ENCODE assay signal across 18 mouse cellular contexts in the genomic region with DNA sequence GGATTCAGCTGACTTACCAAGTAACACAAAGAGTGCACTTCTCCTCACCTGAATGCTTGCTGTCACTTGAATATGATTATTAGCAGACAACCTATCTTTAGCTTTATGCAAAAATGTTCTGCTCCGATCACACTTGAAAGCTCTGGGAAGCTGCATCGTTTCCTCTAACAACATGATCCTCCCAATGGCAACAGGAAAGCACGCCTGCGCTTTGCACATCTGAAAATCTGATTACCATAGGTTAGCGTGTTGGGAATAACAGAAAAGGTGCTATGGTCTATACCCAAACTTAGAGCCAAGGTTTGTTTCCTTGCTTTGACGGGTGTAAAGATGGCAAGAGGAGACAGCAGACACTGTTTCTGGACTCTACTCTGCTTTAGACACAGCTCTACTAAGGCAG.
"Had no signal": no experiment of that assay in that cellular context is flagged by ENCODE, and none has a peak within 500 bp of the region (broad histone marks: within the 10 kb centered on the region; RNA-seq: fewer than 3 reads in every experiment).

No protein-coding gene starts in this region.

- H3K27ac ChIP-seq: midbrain, embryonic 10.5 days; midbrain, embryonic 13.5 days; neural tube, embryonic 13.5 days; neural tube, embryonic 15.5 days had no signal

- DNase-seq: lung, adult 18-20 months; lung, embryonic 14.5 days; lung, postnatal 10 days; lung, postnatal 4 days; retina, postnatal 1 day; right cerebral cortex, adult 18-20 months; right cerebral cortex, postnatal 25 days; right cerebral cortex, postnatal 4 days; spleen, adult 18-20 months; thymus, adult 18-20 months; thymus, postnatal 14 days; thymus, postnatal 36 days had no signal

- H3K9ac ChIP-seq: lung, embryonic 14.5 days; midbrain, embryonic 13.5 days; neural tube, embryonic 13.5 days; neural tube, embryonic 15.5 days had no signal

- H3K4me2 ChIP-seq: lung, embryonic 14.5 days; midbrain, embryonic 13.5 days; neural tube, embryonic 13.5 days; neural tube, embryonic 15.5 days had no signal

- H3K4me1 ChIP-seq: midbrain, embryonic 13.5 days; neural tube, embryonic 13.5 days; neural tube, embryonic 15.5 days had no signal

- H3K36me3 ChIP-seq: midbrain, embryonic 10.5 days; midbrain, embryonic 13.5 days; neural tube, embryonic 13.5 days; neural tube, embryonic 15.5 days had no signal

- H3K27me3 ChIP-seq: midbrain, embryonic 13.5 days; neural tube, embryonic 13.5 days; neural tube, embryonic 15.5 days had no signal

- ATAC-seq: midbrain, embryonic 13.5 days; midbrain, embryonic 16.5 days had no signal

- H3K9me3 ChIP-seq: midbrain, embryonic 10.5 days; midbrain, embryonic 13.5 days; neural tube, embryonic 15.5 days had no signal

- H3K4me3 ChIP-seq: midbrain, embryonic 10.5 days; midbrain, embryonic 13.5 days; myocyte; neural tube, embryonic 13.5 days; neural tube, embryonic 15.5 days had no signal
